Mouse (Mus musculus) cerebellum, adult 9-11 months (tissue): Measurements from ENCODE around the gene Slc13a2.

Experiments used
- DNase-seq: peaks from one replicate; pipeline ENCODE4 v3.0.0; 2022

Gene Slc13a2

DNA sequence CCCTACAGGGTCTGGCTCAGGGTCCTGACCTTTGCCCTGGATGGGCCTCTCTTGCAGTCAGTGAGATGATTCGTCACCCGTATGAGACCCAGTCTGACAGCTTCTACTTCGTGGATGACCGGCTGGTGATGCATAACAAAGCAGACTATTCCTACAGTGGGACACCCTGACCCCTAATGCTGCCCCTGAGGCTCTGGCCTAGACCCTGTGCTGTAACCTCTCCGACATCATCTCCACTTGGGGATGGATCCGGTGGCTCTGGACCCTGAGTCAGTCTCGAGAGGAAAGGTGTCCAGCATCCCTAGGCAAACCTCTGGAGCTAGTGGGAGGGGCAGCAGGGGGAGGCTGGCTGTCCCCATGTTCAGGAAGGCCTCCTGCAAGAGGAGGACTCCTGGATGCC, 73.5 kb downstream of the Slc13a2 start:
- DNase-seq = no peak

DNA sequence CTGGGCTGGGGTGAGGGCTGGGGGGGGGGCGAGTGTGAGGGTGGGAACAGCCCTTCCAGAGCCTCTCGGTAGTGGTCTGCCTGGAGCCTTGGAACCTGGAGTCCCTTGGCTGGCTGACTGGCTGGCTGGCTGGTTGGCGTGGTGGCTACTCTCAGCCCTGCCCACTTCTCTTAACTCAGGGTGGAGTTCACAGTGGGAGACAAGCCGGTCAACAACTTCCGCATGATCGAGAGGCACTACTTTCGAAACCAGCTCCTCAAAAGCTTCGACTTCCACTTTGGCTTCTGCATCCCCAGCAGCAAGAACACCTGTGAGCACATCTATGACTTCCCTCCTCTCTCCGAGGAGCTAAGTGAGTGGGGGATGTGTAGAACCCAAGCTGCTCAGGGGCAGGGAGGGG, 74.1 kb downstream of the Slc13a2 start:
- DNase-seq = peak; percentile 25
